Mouse (Mus musculus) midbrain, embryonic 13.5 days (tissue): ENCODE measurements around the gene Limch1. TPM values are rescaled to one million over a fixed set of nuclear protein-coding genes. Genes with fewer than 3 reads are reported as not detected.

Source experiments
- ATAC-seq: fragments of 200-750 bp; cut with Nextera tagmentation; 2 replicates; pipeline ENCODE4 v1.8.0; 2017; ENCODE audit warnings: mild to moderate bottlenecking, moderate TSS enrichment, moderate library complexity
- H3K27ac ChIP-seq: fragments of 300-500 bp; sonication (generic); 2 replicates; pipeline ENCODE4 v1.5.1; 2015; ENCODE audit warnings: inconsistent platforms, mild to moderate bottlenecking, moderate library complexity
- H3K27me3 ChIP-seq: fragments of 300-500 bp; sonication (generic); 2 replicates; pipeline ENCODE4 v1.6.1; 2015; ENCODE audit warnings: mild to moderate bottlenecking, inconsistent platforms
- H3K36me3 ChIP-seq: fragments of 300-500 bp; sonication (generic); 2 replicates; pipeline ENCODE4 v1.6.1; 2015; ENCODE audit warnings: mild to moderate bottlenecking, inconsistent platforms
- H3K4me1 ChIP-seq: fragments of 300-500 bp; sonication (generic); replicated peaks from 2 replicates; pipeline ENCODE4 v1.6.1; 2015; ENCODE audit warnings: inconsistent platforms
- H3K4me2 ChIP-seq: fragments of 300-500 bp; sonication (generic); replicated peaks from 2 replicates; pipeline ENCODE4 v1.6.1; 2015; ENCODE audit warnings: moderate library complexity, mild to moderate bottlenecking, inconsistent platforms
- H3K4me3 ChIP-seq: fragments of 300-500 bp; sonication (generic); replicated peaks from 2 replicates; pipeline ENCODE4 v1.5.1; 2015; ENCODE audit warnings: mild to moderate bottlenecking, inconsistent platforms
- H3K9ac ChIP-seq: fragments of 300-500 bp; sonication (generic); replicated peaks from 2 replicates; pipeline ENCODE4 v1.6.1; 2015; ENCODE audit warnings: mild to moderate bottlenecking, inconsistent platforms
- H3K9me3 ChIP-seq: fragments of 300-500 bp; sonication (generic); 2 replicates; pipeline ENCODE4 v1.6.1; 2016; ENCODE audit warnings: mild to moderate bottlenecking, inconsistent platforms
- WGBS: fragments of 180-500 bp; shearing (Covaris S2); methylation state at CpG from one replicate; pipeline ENCODE4 v1.1.7; 2015; 5-methylcytosine and 5-hydroxymethylcytosine counted together
- polyA plus RNA-seq: library from polyadenylated mRNA; unstranded; fragments of >200 nt; fragmentation: Nextera tagmentation; extraction: Ambion mirVana; gene quantifications from 2 replicates; pipeline ENCODE4 v1.2.1, GENCODE M21; 2015

The Limch1 gene
- 37.4 and 41.9 TPM in 2 replicates for polyA plus RNA-seq

DNA sequence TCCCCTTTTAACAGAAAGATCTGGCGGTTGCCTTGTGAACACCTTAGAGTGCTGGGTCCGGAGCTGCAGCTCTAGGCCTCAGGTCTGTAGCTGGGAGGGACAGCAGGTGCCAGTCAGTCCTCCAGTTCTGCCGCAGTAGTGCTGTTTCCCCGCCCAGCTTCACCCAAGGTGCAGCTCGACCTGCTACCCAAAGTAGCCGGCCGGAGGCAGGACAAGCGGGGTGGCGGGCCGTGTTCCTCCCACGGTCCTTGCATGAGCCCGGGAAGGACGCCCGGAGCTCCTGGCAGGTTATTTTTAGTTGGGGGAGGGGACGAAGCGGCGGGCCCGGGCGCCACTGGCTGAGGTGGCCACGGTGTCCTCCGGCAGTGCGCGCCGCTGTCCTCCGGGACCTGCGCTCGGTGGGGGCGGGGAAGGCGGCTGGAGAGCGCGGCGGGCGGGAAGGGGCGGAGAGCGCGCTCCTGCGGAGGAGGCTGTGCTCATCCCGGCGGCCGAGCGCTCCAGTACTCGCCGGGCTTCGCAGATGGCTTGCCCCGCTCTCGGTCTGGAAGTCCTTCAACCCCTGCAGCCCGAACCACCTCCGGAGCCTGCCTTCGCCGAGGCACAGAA lies at the start of gene Limch1:
Gene Limch1, plus strand, starts transcription at position 438 of the 606 bp plus-strand sequence.
- peak; percentile 86 for ATAC-seq
- Histone ChIP-seq H3K9me3 (no peaks in the 10 kb centered on the region), H3K9ac (peak within 1 kb of the TSS; percentile 87), H3K27me3 (no peaks in the 10 kb centered on the region), H3K36me3 (no peaks in the 10 kb centered on the region), H3K27ac (peak within 1 kb of the TSS; percentile 86), H3K4me3 (peak within 1 kb of the TSS; percentile 78), H3K4me1 (peaks cover 35% of the 10 kb centered on the region), H3K4me2 (peak within 1 kb of the TSS; percentile 91)
- WGBS: 2% methylated on average over 23 of the region's 50 CpGs

GRCm38 (mm10) chr5:66697119-66697518 lies 48.5 kb upstream of the Limch1 start:
- no peak overlapping the region for H3K4me2 ChIP-seq
- no peaks in the 10 kb centered on the region for H3K36me3 ChIP-seq
- no peaks in the 10 kb centered on the region for H3K4me1 ChIP-seq
- no peaks in the 10 kb centered on the region for H3K27me3 ChIP-seq
- no peak overlapping the region for H3K27ac ChIP-seq
- no peak overlapping the region for H3K9ac ChIP-seq
- peak; percentile 65; the same call in 1 of the 2 replicates for ATAC-seq
- no peaks in the 10 kb centered on the region for H3K9me3 ChIP-seq
- no peak overlapping the region for H3K4me3 ChIP-seq

DNA sequence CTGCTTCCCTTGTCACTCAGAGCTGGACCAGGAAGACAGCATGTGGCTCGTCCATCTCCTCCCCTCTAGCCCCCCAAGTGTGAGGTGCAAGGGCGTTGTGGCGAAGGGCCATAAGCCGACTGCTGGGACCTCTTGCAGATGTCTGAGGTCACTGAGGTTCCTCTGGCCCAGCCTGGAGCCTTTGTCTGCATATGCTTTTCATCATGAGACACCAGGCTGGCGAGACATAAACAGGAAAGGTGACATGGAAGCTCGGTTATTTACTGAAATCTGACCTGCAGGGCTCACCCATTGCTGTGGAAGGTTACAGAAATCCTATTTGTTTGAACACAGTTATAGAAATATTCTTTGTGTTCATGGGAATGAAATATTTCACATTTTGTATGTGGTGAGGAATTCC lies 45.7 kb upstream of the Limch1 start:
- no peaks in the 10 kb centered on the region for H3K4me1 ChIP-seq
- H3K4me3 ChIP-seq: no peak overlapping the region
- no peak overlapping the region for H3K9ac ChIP-seq
- H3K9me3 ChIP-seq: no peaks in the 10 kb centered on the region
- WGBS: 61% methylated on average over 6 of the region's 6 CpGs
- H3K27me3 ChIP-seq: no peaks in the 10 kb centered on the region
- no peak overlapping the region for H3K4me2 ChIP-seq
- no peak overlapping the region for H3K27ac ChIP-seq
- no peaks in the 10 kb centered on the region for H3K36me3 ChIP-seq
- no peak for ATAC-seq

DNA sequence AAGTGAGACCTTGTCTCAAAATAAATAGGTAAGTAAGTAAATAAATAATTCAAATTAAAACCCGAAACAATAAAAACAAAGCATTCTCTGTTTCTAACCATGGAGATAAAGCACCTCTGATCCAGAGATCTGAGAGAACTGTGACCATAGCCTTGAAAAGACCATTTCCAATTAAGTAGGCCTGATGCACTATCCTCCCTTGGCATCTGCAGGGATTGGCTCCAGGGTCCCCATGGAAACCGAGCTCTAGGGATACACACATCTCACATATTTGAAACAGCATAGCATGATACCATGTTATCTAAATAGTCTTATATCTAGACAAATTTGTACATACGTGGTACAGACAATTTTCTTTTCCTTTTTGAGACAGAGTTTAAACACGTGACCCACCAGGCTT lies 43.7 kb upstream of the Limch1 start:
- Histone ChIP-seq H3K27me3 (no peaks in the 10 kb centered on the region), H3K4me1 (no peaks in the 10 kb centered on the region), H3K9ac (no peak overlapping the region), H3K9me3 (no peaks in the 10 kb centered on the region), H3K27ac (no peak overlapping the region), H3K4me3 (no peak overlapping the region), H3K4me2 (no peak overlapping the region), H3K36me3 (no peaks in the 10 kb centered on the region)
- no peak for ATAC-seq
- WGBS: 86% methylated on average over 4 of the region's 4 CpGs

DNA sequence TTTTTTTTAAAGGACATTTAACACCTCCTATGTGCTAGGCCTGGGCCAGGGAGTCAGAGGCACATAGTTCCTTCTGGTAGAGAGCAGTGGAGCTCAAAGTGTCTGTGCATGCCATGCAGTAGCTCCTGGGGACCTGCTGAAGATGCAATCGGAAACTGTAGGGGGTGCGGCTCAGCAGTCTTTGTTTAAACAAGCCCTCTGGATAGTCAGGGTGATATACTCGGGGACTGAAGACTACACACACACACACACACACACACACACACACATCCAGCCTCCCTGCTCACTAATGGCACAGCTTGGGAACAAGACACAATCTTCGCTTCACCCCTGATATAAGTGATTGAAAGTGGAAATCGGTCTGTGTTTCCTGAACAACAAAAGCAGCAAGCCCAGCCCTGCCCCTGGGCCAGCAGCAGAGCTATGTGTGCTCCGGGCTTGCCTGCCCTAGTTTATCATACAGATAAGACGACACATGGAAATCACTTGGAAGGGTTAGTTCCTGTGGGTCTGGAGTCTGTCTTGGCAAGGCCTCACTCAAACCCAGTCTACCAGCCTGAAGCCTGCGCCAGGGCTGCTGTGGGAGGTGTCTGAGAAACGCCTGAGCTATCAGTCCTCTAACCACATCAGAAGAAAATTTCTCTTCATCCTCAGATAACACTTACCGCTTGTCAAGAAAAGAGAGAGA lies 42.2 kb upstream of the Limch1 start:
- Histone ChIP-seq H3K36me3 (no peaks in the 10 kb centered on the region), H3K4me1 (no peaks in the 10 kb centered on the region), H3K4me2 (no peak overlapping the region), H3K27ac (0 out of 2 replicates have a peak overlapping the region, but pooled peaks have one; percentile 5), H3K27me3 (no peaks in the 10 kb centered on the region), H3K9me3 (no peaks in the 10 kb centered on the region), H3K4me3 (no peak overlapping the region), H3K9ac (no peak overlapping the region)
- ATAC-seq: no peak
- 59% methylated on average over 10 of the region's 10 CpGs for WGBS

- no peaks in the 10 kb centered on the region for H3K9me3 ChIP-seq
- no peak for ATAC-seq
- no peak overlapping the region for H3K4me2 ChIP-seq
- H3K27ac ChIP-seq: no peak overlapping the region
- H3K27me3 ChIP-seq: no peaks in the 10 kb centered on the region
- no peak overlapping the region for H3K4me3 ChIP-seq
- H3K36me3 ChIP-seq: no peaks in the 10 kb centered on the region
- H3K9ac ChIP-seq: no peak overlapping the region
- WGBS: 76% methylated on average over 5 of the region's 5 CpGs
- no peaks in the 10 kb centered on the region for H3K4me1 ChIP-seq
Measured at GRCm38 (mm10) chr5:66707859-66708258, 37.8 kb upstream of the Limch1 start.

- Histone ChIP-seq H3K4me2 (no peak overlapping the region), H3K9ac (no peak overlapping the region), H3K4me3 (no peak overlapping the region), H3K36me3 (no peaks in the 10 kb centered on the region), H3K9me3 (no peaks in the 10 kb centered on the region), H3K27ac (no peak overlapping the region), H3K27me3 (no peaks in the 10 kb centered on the region; the same call in 1 of the 2 replicates), H3K4me1 (no peaks in the 10 kb centered on the region)
- ATAC-seq: no peak
- 12% methylated on average over 4 of the region's 4 CpGs for WGBS
Measured at GRCm38 (mm10) chr5:66710445-66711019, 35.1 kb upstream of the Limch1 start.

DNA sequence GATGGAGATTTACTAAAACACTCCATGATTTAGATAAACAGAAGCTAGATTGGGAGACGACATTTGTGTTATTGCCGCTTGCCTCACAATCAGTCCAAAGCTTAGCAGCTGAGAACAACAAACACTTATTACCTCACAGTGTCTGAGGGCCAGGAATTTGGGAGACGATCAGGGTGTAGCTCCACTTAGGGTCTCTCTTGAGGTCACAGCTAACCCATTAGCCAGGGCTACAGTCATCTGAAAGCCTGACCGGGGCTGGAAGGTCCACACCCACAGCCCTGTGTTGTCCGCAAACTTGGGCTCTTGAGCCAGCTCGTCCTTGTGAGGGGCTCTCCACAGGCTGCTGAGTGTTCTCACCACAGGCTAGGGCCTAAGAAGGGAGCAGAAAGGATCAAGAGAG lies 32.8 kb upstream of the Limch1 start:
- WGBS: 64% methylated on average over 6 of the region's 6 CpGs
- Histone ChIP-seq H3K4me1 (no peaks in the 10 kb centered on the region), H3K4me2 (no peak overlapping the region)

GRCm38 (mm10) chr5:66715498-66715931 lies 30.1 kb upstream of the Limch1 start:
- H3K4me3 ChIP-seq: no peak overlapping the region
- peaks cover 4% of the 10 kb centered on the region for H3K4me1 ChIP-seq
- WGBS: 39% methylated on average over 4 of the region's 4 CpGs
- no peak overlapping the region for H3K4me2 ChIP-seq
- ATAC-seq: no peak
- H3K9ac ChIP-seq: no peak overlapping the region
- H3K27me3 ChIP-seq: no peaks in the 10 kb centered on the region; the same call in 1 of the 2 replicates
- H3K27ac ChIP-seq: no peak overlapping the region
- H3K36me3 ChIP-seq: no peaks in the 10 kb centered on the region
- H3K9me3 ChIP-seq: no peaks in the 10 kb centered on the region

More for the DNA sequence above, 32.8 kb upstream of the Limch1 start:
- Histone ChIP-seq H3K27me3 (no peaks in the 10 kb centered on the region; the same call in 1 of the 2 replicates), H3K36me3 (no peaks in the 10 kb centered on the region), H3K9me3 (no peaks in the 10 kb centered on the region), H3K4me3 (no peak overlapping the region), H3K27ac (no peak overlapping the region), H3K9ac (no peak overlapping the region)
- no peak for ATAC-seq

DNA sequence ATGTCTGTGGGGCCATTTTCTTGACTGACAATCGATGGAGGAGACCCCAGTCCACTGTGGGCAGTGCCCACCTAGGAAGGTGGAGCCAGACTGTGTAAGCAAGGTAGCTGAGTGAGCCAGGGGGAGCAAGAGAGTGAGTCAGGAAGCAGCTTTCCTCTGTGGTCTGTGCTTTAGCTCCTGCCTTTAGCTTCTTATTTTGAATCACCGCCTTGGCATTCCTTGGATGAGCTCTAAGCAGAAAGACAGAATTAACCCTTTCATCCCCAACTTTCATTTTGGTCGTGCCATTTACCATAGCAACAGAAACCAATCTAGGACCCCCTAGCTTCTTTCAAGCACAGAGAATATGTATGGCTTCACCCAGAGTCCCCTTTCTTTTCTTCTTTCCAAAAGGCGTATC lies 27.7 kb upstream of the Limch1 start:
- H3K27me3 ChIP-seq: no peaks in the 10 kb centered on the region; the same call in 1 of the 2 replicates
- H3K27ac ChIP-seq: no peak overlapping the region
- H3K9me3 ChIP-seq: no peaks in the 10 kb centered on the region
- H3K4me3 ChIP-seq: no peak overlapping the region
- no peaks in the 10 kb centered on the region for H3K36me3 ChIP-seq
- H3K4me2 ChIP-seq: no peak overlapping the region
- no peak overlapping the region for H3K9ac ChIP-seq
- peaks cover 17% of the 10 kb centered on the region for H3K4me1 ChIP-seq
- 46% methylated on average over 4 of the region's 4 CpGs for WGBS
- no peak for ATAC-seq

GRCm38 (mm10) chr5:66718413-66718812 lies 27.2 kb upstream of the Limch1 start:
- ATAC-seq: no peak
- Histone ChIP-seq H3K36me3 (no peaks in the 10 kb centered on the region), H3K27ac (no peak overlapping the region), H3K4me3 (no peak overlapping the region), H3K9me3 (no peaks in the 10 kb centered on the region), H3K4me1 (peaks cover 22% of the 10 kb centered on the region), H3K4me2 (no peak overlapping the region), H3K27me3 (no peaks in the 10 kb centered on the region; the same call in 1 of the 2 replicates), H3K9ac (no peak overlapping the region)
- WGBS: 23% methylated on average over 3 of the region's 3 CpGs

DNA sequence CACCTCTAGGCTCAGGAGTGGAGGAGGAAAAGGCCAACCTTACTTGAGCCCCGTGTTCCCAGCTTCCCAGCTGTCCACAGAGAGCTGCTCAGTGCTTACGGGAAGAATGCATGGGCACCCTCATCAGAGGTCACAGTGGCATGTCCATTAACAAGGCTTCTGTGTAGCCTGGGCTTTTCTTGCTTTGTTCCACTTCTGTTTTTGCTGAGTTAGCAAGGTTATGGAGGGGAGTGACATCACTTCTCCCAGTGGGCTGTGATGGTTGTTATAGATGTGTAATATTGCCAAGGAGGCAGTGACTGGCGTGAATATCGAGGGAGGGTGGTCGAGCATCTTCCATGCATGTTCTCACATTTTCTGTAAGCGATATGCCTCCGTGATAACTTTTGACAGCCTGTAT lies 26.7 kb upstream of the Limch1 start:
- Histone ChIP-seq H3K27me3 (no peaks in the 10 kb centered on the region; the same call in 1 of the 2 replicates), H3K4me1 (peaks cover 26% of the 10 kb centered on the region), H3K36me3 (no peaks in the 10 kb centered on the region), H3K4me3 (no peak overlapping the region), H3K9me3 (no peaks in the 10 kb centered on the region), H3K9ac (no peak overlapping the region), H3K4me2 (no peak overlapping the region), H3K27ac (no peak overlapping the region)
- no peak for ATAC-seq
- 69% methylated on average over 7 of the region's 7 CpGs for WGBS
